8 mouse cellular contexts compared by ENCODE assay signal in the genomic region with DNA sequence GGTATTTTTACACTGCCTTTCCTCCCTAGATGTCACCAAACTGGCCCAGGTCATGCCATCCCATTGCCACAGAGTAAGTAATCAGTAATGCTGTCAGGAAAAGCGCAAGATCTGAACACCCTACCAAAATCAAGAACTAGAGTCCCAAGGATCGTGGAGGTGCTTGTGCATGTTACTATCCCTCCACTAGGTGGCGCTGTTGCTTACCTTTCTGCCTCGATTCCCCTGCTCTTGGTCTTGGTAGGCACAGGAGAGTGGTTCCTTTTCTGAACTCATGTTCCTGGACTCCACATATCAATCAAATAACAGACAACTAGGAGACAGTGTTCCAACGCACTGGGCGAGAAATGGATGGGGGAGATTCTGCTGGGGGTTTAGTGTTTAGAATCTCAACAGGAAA. TPM values are rescaled to one million over a fixed set of nuclear protein-coding genes. Genes with fewer than 3 reads are reported as not detected.
DNase-seq lines count a peak whose midpoint lies in the region; ATAC-seq lines count a peak whose summit lies in the region.

No protein-coding gene starts in this region.

- H3K9ac ChIP-seq in forebrain, embryonic 13.5 days = no peak overlapping the region
- H3K9ac ChIP-seq in forebrain, embryonic 12.5 days = no peak overlapping the region

- ATAC-seq in forebrain, embryonic 13.5 days = 0 out of 2 replicates have a peak, but pooled peaks have one; percentile 38
- no peak for ATAC-seq in forebrain, embryonic 12.5 days (ENCODE audit: low FRiP score)

- no peaks in the 10 kb centered on the region for H3K36me3 ChIP-seq in forebrain, embryonic 13.5 days (ENCODE audit: poor library complexity, severe bottlenecking)
- H3K36me3 ChIP-seq in forebrain, embryonic 12.5 days (replicated peaks) = no peaks in the 10 kb centered on the region

- H3K27me3 ChIP-seq in forebrain, embryonic 13.5 days = peaks cover 3% of the 10 kb centered on the region; the same call in 1 of the 2 replicates
- H3K27me3 ChIP-seq in forebrain, embryonic 12.5 days = no peaks in the 10 kb centered on the region

- peak; percentile 74 to 75 for DNase-seq in adrenal gland, adult 18-20 months (ENCODE audit: low spot score in 2 of 2)
- peak; percentile 92 for DNase-seq in embryo, embryonic 10.5 days (ENCODE audit: low spot score)
- DNase-seq in heart, postnatal 4 days = peak; percentile 86
- DNase-seq in layer of hippocampus, postnatal 25 days (ENCODE audit: extremely low spot score in 1 of 2, low spot score in 1 of 2) = peak; percentile 60 to 86
- DNase-seq in mesoderm, embryonic 11.5 days (ENCODE audit: low read depth, low spot score) = peak; percentile 86
- peak; percentile 29 to 72 for DNase-seq in spleen, postnatal 14 days (ENCODE audit: low spot score in 2 of 2)

- H3K9me3 ChIP-seq in forebrain, embryonic 13.5 days (replicated peaks) = no peaks in the 10 kb centered on the region
- H3K9me3 ChIP-seq in forebrain, embryonic 12.5 days = no peaks in the 10 kb centered on the region

- 22% methylated on average over 6 of the region's 6 CpGs for WGBS in forebrain, embryonic 13.5 days
- WGBS in forebrain, embryonic 12.5 days = 15% methylated on average over 6 of the region's 6 CpGs

- H3K4me1 ChIP-seq in forebrain, embryonic 13.5 days = peaks cover 11% of the 10 kb centered on the region; the same call in 1 of the 2 replicates
- 0 out of 2 replicates have a peak, but pooled peaks cover 3% of the 10 kb centered on the region for H3K4me1 ChIP-seq in forebrain, embryonic 12.5 days

- no peak overlapping the region for H3K27ac ChIP-seq in forebrain, embryonic 13.5 days
- no peak overlapping the region for H3K27ac ChIP-seq in forebrain, embryonic 12.5 days

- no peak overlapping the region for H3K4me2 ChIP-seq in forebrain, embryonic 13.5 days
- no peak overlapping the region for H3K4me2 ChIP-seq in forebrain, embryonic 12.5 days

- no peak overlapping the region for H3K4me3 ChIP-seq in forebrain, embryonic 13.5 days
- no peak overlapping the region for H3K4me3 ChIP-seq in forebrain, embryonic 12.5 days (replicated peaks)

RNA-seq across cellular contexts. Expression of a gene that starts 23.8 kb away (rescaled TPM):
- 46.6 and 52.8 TPM in 2 replicates for polyA plus RNA-seq in forebrain, embryonic 13.5 days (2015; fragmentation: Nextera tagmentation; extraction: Ambion mirVana)
- 65.8 and 66.4 TPM in 2 replicates for polyA plus RNA-seq in forebrain, embryonic 12.5 days (2016; fragmentation: Nextera tagmentation; extraction: Ambion mirVana)
- 10 to 100 TPM; 83.1 to 93.5 TPM for total RNA-seq in adrenal gland, adult 18-20 months (2021)
- 10 to 100 TPM; 69.1 to 71.0 TPM for total RNA-seq in heart, postnatal 4 days (2021)
- 10 to 100 TPM; 29.9 to 31.9 TPM for total RNA-seq in layer of hippocampus, postnatal 25 days (2021)
